Mouse (Mus musculus) cortical plate, adult 2 months (tissue): ENCODE data around the gene Kpna7. TPM values are rescaled to one million over a fixed set of nuclear protein-coding genes. Genes with fewer than 3 reads are reported as not detected.
"Not testable (repeated sequence)": the region's sequence is repeated elsewhere in the genome, so short reads cannot be mapped to it uniquely, and the experiment has no call there.

Source experiments
- H3K27ac ChIP-seq: fragments of 200-500 bp; 2 replicates; pipeline ENCODE4 v1.5.1; 2012; ENCODE audit warnings: low read length, control low read depth, inconsistent platforms; ENCODE audit not compliant: insufficient read depth
- H3K4me1 ChIP-seq: fragments of 200-500 bp; 2 replicates; pipeline ENCODE4 v1.6.1; 2011; ENCODE audit warnings: low read length; ENCODE audit not compliant: control insufficient read depth, insufficient read depth
- H3K4me3 ChIP-seq: fragments of 200-500 bp; 2 replicates; pipeline ENCODE4 v1.5.1; 2011; ENCODE audit warnings: mild to moderate bottlenecking, low read length, control low read depth; ENCODE audit not compliant: insufficient read depth
- CTCF ChIP-seq: fragments of 200-500 bp; IDR thresholded peaks from 2 replicates; pipeline ENCODE4 v1.5.1; 2011; ENCODE audit warnings: mild to moderate bottlenecking, control low read depth, low read length; ENCODE audit not compliant: insufficient read depth; ENCODE audit errors: extremely low read depth
- POLR2A ChIP-seq: fragments of 200-500 bp; IDR thresholded peaks from 2 replicates; pipeline ENCODE4 v1.6.1; 2011; ENCODE audit warnings: mild to moderate bottlenecking, low read length, control low read depth; ENCODE audit not compliant: insufficient read depth; ENCODE audit errors: extremely low read depth
- polyA plus RNA-seq: library from polyadenylated mRNA; depleted of rRNA; stranded (reverse); fragments of >200 nt; gene quantifications from 2 replicates; pipeline ENCODE4 v1.2.3, GENCODE M21; 2012

Gene Kpna7
- polyA plus RNA-seq, 1 experiment: not detected

- Histone ChIP-seq H3K4me1 (peaks cover 7% of the 10 kb centered on the region), H3K27ac (no peak overlapping the region), H3K4me3 (no peak overlapping the region)
- no peak for TF ChIP-seq POLR2A
Observed at GRCm38 (mm10) chr5:145081866-145082613, 1.8 kb downstream of the Kpna7 start.

GRCm38 (mm10) chr5:145075081-145075480 lies 8.7 kb downstream of the Kpna7 start:
- no peak overlapping the region for H3K4me3 ChIP-seq
- TF ChIP-seq CTCF (no peak), POLR2A (no peak)
- H3K27ac ChIP-seq: no peak overlapping the region
- H3K4me1 ChIP-seq: no peaks in the 10 kb centered on the region

- no peak overlapping the region for H3K27ac ChIP-seq
- TF ChIP-seq POLR2A (no peak), CTCF (no peak)
- no peak overlapping the region for H3K4me3 ChIP-seq
- H3K4me1 ChIP-seq: no peaks in the 10 kb centered on the region
Observed at GRCm38 (mm10) chr5:145071342-145071741, 12.5 kb downstream of the Kpna7 start.

GRCm38 (mm10) chr5:145069707-145070106 lies 14.1 kb downstream of the Kpna7 start:
- TF ChIP-seq CTCF: peak; percentile 85
- no peak for TF ChIP-seq POLR2A
- Histone ChIP-seq H3K4me3 (no peak overlapping the region), H3K4me1 (no peaks in the 10 kb centered on the region), H3K27ac (no peak overlapping the region)

- Histone ChIP-seq H3K27ac (no peak overlapping the region), H3K4me3 (no peak overlapping the region), H3K4me1 (no peaks in the 10 kb centered on the region)
- TF ChIP-seq POLR2A (no peak), CTCF (no peak)
Observed at GRCm38 (mm10) chr5:145068863-145069262, 15.0 kb downstream of the Kpna7 start.

- no peak for TF ChIP-seq POLR2A
- TF ChIP-seq CTCF: no peak
- no peaks in the 10 kb centered on the region for H3K4me1 ChIP-seq
- no peak overlapping the region for H3K4me3 ChIP-seq
- no peak overlapping the region for H3K27ac ChIP-seq
Observed at GRCm38 (mm10) chr5:145064765-145065340, 19.0 kb downstream of the Kpna7 start.

GRCm38 (mm10) chr5:145059524-145059923 lies 24.3 kb downstream of the Kpna7 start:
- no peak overlapping the region for H3K27ac ChIP-seq
- TF ChIP-seq POLR2A (no peak), CTCF (no peak)
- H3K4me3 ChIP-seq: no peak overlapping the region
- no peaks in the 10 kb centered on the region for H3K4me1 ChIP-seq

- TF ChIP-seq CTCF: no peak
- TF ChIP-seq POLR2A: no peak
- Histone ChIP-seq H3K4me3 (no peak overlapping the region), H3K4me1 (no peaks in the 10 kb centered on the region), H3K27ac (no peak overlapping the region)
Observed at GRCm38 (mm10) chr5:145058722-145059121, 25.1 kb downstream of the Kpna7 start.

GRCm38 (mm10) chr5:145057907-145058306 lies 25.9 kb downstream of the Kpna7 start:
- Histone ChIP-seq H3K27ac (no peak overlapping the region), H3K4me3 (no peak overlapping the region), H3K4me1 (no peaks in the 10 kb centered on the region)
- TF ChIP-seq CTCF (no peak), POLR2A (no peak)

- H3K27ac ChIP-seq, H3K4me1 ChIP-seq, H3K4me3 ChIP-seq: not testable (repeated sequence)
Observed at GRCm38 (mm10) chr5:145054187-145054586, 29.6 kb downstream of the Kpna7 start.

GRCm38 (mm10) chr5:145042690-145043089 lies 41.1 kb downstream of the Kpna7 start, which contains the start of gene 1700018F24Rik:
Gene 1700018F24Rik, plus strand, starts transcription at chr5:145042990.
- not testable (repeated sequence) for H3K27ac ChIP-seq, H3K4me3 ChIP-seq, H3K4me1 ChIP-seq
